Mouse (Mus musculus): Measurements from ENCODE around the gene Rbm4.

DNA sequence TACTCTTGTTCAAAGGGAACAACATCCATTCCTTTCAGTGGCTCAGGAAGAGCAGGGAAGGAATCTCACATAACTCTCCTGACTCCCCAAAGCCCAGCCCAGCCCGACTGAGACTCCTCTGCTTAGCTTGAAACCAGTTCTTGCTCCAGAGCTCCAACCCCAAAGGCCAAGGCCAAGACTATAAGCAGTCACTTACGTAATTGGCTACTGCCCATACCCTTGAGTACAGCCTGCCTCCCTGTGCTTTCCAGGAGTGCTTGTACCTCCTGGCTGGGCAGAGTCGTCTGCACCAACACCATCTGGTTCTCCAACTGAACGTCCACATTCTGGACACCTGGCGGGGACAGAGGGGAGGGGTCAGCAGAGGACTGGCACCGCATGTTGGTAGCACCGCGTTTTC is 40.3 kb upstream of the Rbm4 start:
- TF ChIP-seq CTCF (IDR thresholded peaks at IDR 0.05; ENCODE audit: low read depth) (no peak), EP300 (optimal IDR thresholded peaks at IDR 0.05) (no peak)

All from stomach, postnatal 0 days (tissue).